Mouse (Mus musculus) heart, adult 2 months (tissue): Measurements from ENCODE around the gene Vmn1r35.
"Not testable (repeated sequence)": the region's sequence is repeated elsewhere in the genome, so short reads cannot be mapped to it uniquely, and the experiment has no call there.

Experiments used
- CTCF ChIP-seq: fragments of 200-600 bp; IDR thresholded peaks from 2 replicates; pipeline ENCODE4 v1.8.1; 2022; ENCODE audit warnings: antibody characterized with exemption, mild to moderate bottlenecking, moderate library complexity
- POLR2A ChIP-seq: fragments of 200-500 bp; IDR thresholded peaks from 2 replicates; pipeline ENCODE4 v1.6.1; 2011; ENCODE audit warnings: mild to moderate bottlenecking, low read depth, low read length, control low read depth; ENCODE audit not compliant: insufficient read depth

GRCm38 (mm10) chr6:66729082-66729481 lies 43.4 kb upstream of the Vmn1r35 start, which contains the start of gene Vmn1r37:
- TF ChIP-seq CTCF, POLR2A: not testable (repeated sequence)
